Mouse (Mus musculus): ENCODE measurements around the gene Prkce. TPM values are rescaled to one million over a fixed set of nuclear protein-coding genes. Genes with fewer than 3 reads are reported as not detected.

Gene Prkce
- total and polyA plus RNA-seq, 2 experiments from 2014 or later: 8.1 to 12.6 TPM

- 56% methylated on average over 9 of the region's 9 CpGs for WGBS
- Histone ChIP-seq H3K4me3 (ENCODE audit: low read depth, low read length) (no peak overlapping the region), H3K4me2 (ENCODE audit: low read depth, low read length) (no peak overlapping the region), H3K9me3 (replicated peaks; ENCODE audit: control insufficient read depth, low read length) (no peaks in the 10 kb centered on the region), H3K4me1 (ENCODE audit: control insufficient read depth, insufficient read depth) (peaks cover 3% of the 10 kb centered on the region; the same call in 1 of the 2 replicates), H3K36me3 (replicated peaks; ENCODE audit: control insufficient read depth, insufficient read depth, low read length) (no peaks in the 10 kb centered on the region), H3K27me3 (ENCODE audit: control insufficient read depth, insufficient read depth, low read length) (no peaks in the 10 kb centered on the region), H3K27ac (ENCODE audit: low read depth) (no peak overlapping the region), H3K9ac (replicated peaks; ENCODE audit: low read depth, low read length) (no peak overlapping the region)
- no peak for DNase-seq (ENCODE audit: low spot score)
- no peak for TF ChIP-seq CTCF (IDR thresholded peaks at IDR 0.05; ENCODE audit: low read depth)
- TF ChIP-seq EP300 (IDR thresholded peaks at IDR 0.05; ENCODE audit: low read depth): no peak
- no peak for ATAC-seq (ENCODE audit: insufficient read depth, low read depth)
These were observed 46.7 kb downstream of the Prkce start for GRCm38 (mm10) chr17:86214285-86214684.

- 87% methylated on average over 14 of the region's 14 CpGs for WGBS
- peaks cover 3% of the 10 kb centered on the region; the same call in 1 of the 2 replicates for H3K4me1 ChIP-seq (ENCODE audit: control insufficient read depth, insufficient read depth)
- ATAC-seq (ENCODE audit: insufficient read depth, low read depth) (no peak), DNase-seq (ENCODE audit: low spot score) (no peak)
- H3K27me3 ChIP-seq (ENCODE audit: control insufficient read depth, insufficient read depth, low read length): no peaks in the 10 kb centered on the region
- no peak for TF ChIP-seq EP300 (IDR thresholded peaks at IDR 0.05; ENCODE audit: low read depth)
- no peak for TF ChIP-seq CTCF (IDR thresholded peaks at IDR 0.05; ENCODE audit: low read depth)
- H3K36me3 ChIP-seq (replicated peaks; ENCODE audit: control insufficient read depth, insufficient read depth, low read length): no peaks in the 10 kb centered on the region
- no peak overlapping the region for H3K9ac ChIP-seq (replicated peaks; ENCODE audit: low read depth, low read length)
- no peaks in the 10 kb centered on the region for H3K9me3 ChIP-seq (replicated peaks; ENCODE audit: control insufficient read depth, low read length)
- no peak overlapping the region for H3K4me3 ChIP-seq (ENCODE audit: low read depth, low read length)
- no peak overlapping the region for H3K4me2 ChIP-seq (ENCODE audit: low read depth, low read length)
- no peak overlapping the region for H3K27ac ChIP-seq (ENCODE audit: low read depth)
These were observed 47.2 kb downstream of the Prkce start for GRCm38 (mm10) chr17:86214741-86215140.

GRCm38 (mm10) chr17:86215771-86216170 is 48.2 kb downstream of the Prkce start:
- H3K4me1 ChIP-seq (ENCODE audit: control insufficient read depth, insufficient read depth): no peaks in the 10 kb centered on the region
- 73% methylated on average over 7 of the region's 7 CpGs for WGBS
- no peak for DNase-seq (ENCODE audit: low spot score)

GRCm38 (mm10) chr17:86217468-86217867 is 49.9 kb downstream of the Prkce start:
- WGBS: 67% methylated on average over 5 of the region's 5 CpGs
- Histone ChIP-seq H3K27ac (ENCODE audit: low read depth) (no peak overlapping the region), H3K4me2 (ENCODE audit: low read depth, low read length) (no peak overlapping the region), H3K9me3 (replicated peaks; ENCODE audit: control insufficient read depth, low read length) (no peaks in the 10 kb centered on the region), H3K4me3 (ENCODE audit: low read depth, low read length) (no peak overlapping the region), H3K4me1 (ENCODE audit: control insufficient read depth, insufficient read depth) (no peaks in the 10 kb centered on the region), H3K27me3 (ENCODE audit: control insufficient read depth, insufficient read depth, low read length) (no peaks in the 10 kb centered on the region), H3K36me3 (replicated peaks; ENCODE audit: control insufficient read depth, insufficient read depth, low read length) (no peaks in the 10 kb centered on the region), H3K9ac (replicated peaks; ENCODE audit: low read depth, low read length) (no peak overlapping the region)
- TF ChIP-seq CTCF (IDR thresholded peaks at IDR 0.05; ENCODE audit: low read depth) (no peak), EP300 (IDR thresholded peaks at IDR 0.05; ENCODE audit: low read depth) (no peak)
- DNase-seq (ENCODE audit: low spot score) (no peak), ATAC-seq (ENCODE audit: insufficient read depth, low read depth) (no peak)

More at GRCm38 (mm10) chr17:86215771-86216170, 48.2 kb downstream of the Prkce start:
- TF ChIP-seq EP300 (IDR thresholded peaks at IDR 0.05; ENCODE audit: low read depth) (no peak), CTCF (IDR thresholded peaks at IDR 0.05; ENCODE audit: low read depth) (peak; percentile 42)
- no peak for ATAC-seq (ENCODE audit: insufficient read depth, low read depth)
- Histone ChIP-seq H3K4me3 (ENCODE audit: low read depth, low read length) (no peak overlapping the region), H3K27ac (ENCODE audit: low read depth) (no peak overlapping the region), H3K9me3 (replicated peaks; ENCODE audit: control insufficient read depth, low read length) (no peaks in the 10 kb centered on the region), H3K27me3 (ENCODE audit: control insufficient read depth, insufficient read depth, low read length) (no peaks in the 10 kb centered on the region), H3K36me3 (replicated peaks; ENCODE audit: control insufficient read depth, insufficient read depth, low read length) (no peaks in the 10 kb centered on the region), H3K9ac (replicated peaks; ENCODE audit: low read depth, low read length) (no peak overlapping the region), H3K4me2 (ENCODE audit: low read depth, low read length) (no peak overlapping the region)

GRCm38 (mm10) chr17:86218553-86218952 is 51.0 kb downstream of the Prkce start:
- Histone ChIP-seq H3K9me3 (replicated peaks; ENCODE audit: control insufficient read depth, low read length) (no peaks in the 10 kb centered on the region), H3K9ac (replicated peaks; ENCODE audit: low read depth, low read length) (no peak overlapping the region), H3K27ac (ENCODE audit: low read depth) (no peak overlapping the region), H3K36me3 (replicated peaks; ENCODE audit: control insufficient read depth, insufficient read depth, low read length) (no peaks in the 10 kb centered on the region), H3K4me2 (ENCODE audit: low read depth, low read length) (no peak overlapping the region), H3K4me1 (ENCODE audit: control insufficient read depth, insufficient read depth) (no peaks in the 10 kb centered on the region), H3K4me3 (ENCODE audit: low read depth, low read length) (no peak overlapping the region), H3K27me3 (ENCODE audit: control insufficient read depth, insufficient read depth, low read length) (no peaks in the 10 kb centered on the region)
- TF ChIP-seq EP300 (IDR thresholded peaks at IDR 0.05; ENCODE audit: low read depth): no peak
- no peak for TF ChIP-seq CTCF (IDR thresholded peaks at IDR 0.05; ENCODE audit: low read depth)
- no peak for ATAC-seq (ENCODE audit: insufficient read depth, low read depth)
- 83% methylated on average over 11 of the region's 11 CpGs for WGBS
- DNase-seq (ENCODE audit: low spot score): no peak

GRCm38 (mm10) chr17:86225488-86226186 is 58.1 kb downstream of the Prkce start:
- Histone ChIP-seq H3K4me3 (ENCODE audit: low read depth, low read length) (no peak overlapping the region), H3K4me2 (ENCODE audit: low read depth, low read length) (no peak overlapping the region), H3K27me3 (ENCODE audit: control insufficient read depth, insufficient read depth, low read length) (no peaks in the 10 kb centered on the region), H3K9ac (replicated peaks; ENCODE audit: low read depth, low read length) (no peak overlapping the region), H3K9me3 (replicated peaks; ENCODE audit: control insufficient read depth, low read length) (no peaks in the 10 kb centered on the region), H3K27ac (ENCODE audit: low read depth) (no peak overlapping the region), H3K36me3 (replicated peaks; ENCODE audit: control insufficient read depth, insufficient read depth, low read length) (no peaks in the 10 kb centered on the region), H3K4me1 (ENCODE audit: control insufficient read depth, insufficient read depth) (peaks cover 8% of the 10 kb centered on the region)
- ATAC-seq (ENCODE audit: insufficient read depth, low read depth): no peak
- no peak for DNase-seq (ENCODE audit: low spot score)
- WGBS: 80% methylated on average over 10 of the region's 10 CpGs
- no peak for TF ChIP-seq CTCF (IDR thresholded peaks at IDR 0.05; ENCODE audit: low read depth)
- no peak for TF ChIP-seq EP300 (IDR thresholded peaks at IDR 0.05; ENCODE audit: low read depth)
